Mouse (Mus musculus): ENCODE results near the gene Slc17a9. TPM values are rescaled to one million over a fixed set of nuclear protein-coding genes. Genes with fewer than 3 reads are reported as not detected.

Slc17a9 gene
- total and polyA plus RNA-seq, 2 experiments from 2014 or later, result 0.29 to 0.68 TPM

- H3K4me1 ChIP-seq (ENCODE audit: insufficient read depth, low read length), result peaks cover 5% of the 10 kb centered on the region; the same call in 1 of the 2 replicates
- H3K36me3 ChIP-seq (ENCODE audit: insufficient read depth, low read length), result peaks cover 32% of the 10 kb centered on the region
- no peak overlapping the region for H3K9ac ChIP-seq (replicated peaks; ENCODE audit: low read length)
- TF ChIP-seq CTCF (IDR thresholded peaks at IDR 0.05; ENCODE audit: low read depth), result no peak
- H3K27ac ChIP-seq, result peak overlapping the region; percentile 55; the same call in 1 of the 2 replicates
- WGBS, result 3% methylated on average over 1 of the region's 1 CpGs
- H3K4me3 ChIP-seq (ENCODE audit: low read length), result no peak overlapping the region
- DNase-seq (ENCODE audit: low spot score) (peak; percentile 69), ATAC-seq (peak; percentile 83)
- no peaks in the 10 kb centered on the region for H3K9me3 ChIP-seq (ENCODE audit: low read length)
- no peaks in the 10 kb centered on the region for H3K27me3 ChIP-seq (ENCODE audit: insufficient read depth, low read length)
- peak overlapping the region; percentile 10; the same call in 1 of the 2 replicates for H3K4me2 ChIP-seq (ENCODE audit: low read depth, low read length)
These were observed 32.4 kb upstream of the Slc17a9 start for GRCm38 (mm10) chr2:180692630-180693029.

GRCm38 (mm10) chr2:180695176-180695575, 29.9 kb upstream of the Slc17a9 start:
- H3K36me3 ChIP-seq (ENCODE audit: insufficient read depth, low read length), result peaks cover 6% of the 10 kb centered on the region; the same call in 1 of the 2 replicates
- WGBS, result 32% methylated on average over 2 of the region's 2 CpGs
- H3K9me3 ChIP-seq (ENCODE audit: low read length), result no peaks in the 10 kb centered on the region
- no peak overlapping the region for H3K9ac ChIP-seq (replicated peaks; ENCODE audit: low read length)
- TF ChIP-seq CTCF (IDR thresholded peaks at IDR 0.05; ENCODE audit: low read depth), result no peak
- no peak overlapping the region for H3K4me2 ChIP-seq (ENCODE audit: low read depth, low read length)
- no peak overlapping the region for H3K4me3 ChIP-seq (ENCODE audit: low read length)
- peaks cover 9% of the 10 kb centered on the region for H3K4me1 ChIP-seq (ENCODE audit: insufficient read depth, low read length)
- no peak overlapping the region for H3K27ac ChIP-seq
- ATAC-seq (no peak), DNase-seq (ENCODE audit: low spot score) (no peak)
- H3K27me3 ChIP-seq (ENCODE audit: insufficient read depth, low read length), result no peaks in the 10 kb centered on the region

- DNase-seq (ENCODE audit: low spot score), result no peak
- Histone ChIP-seq H3K4me1 (ENCODE audit: insufficient read depth, low read length) (peaks cover 14% of the 10 kb centered on the region), H3K4me2 (ENCODE audit: low read depth, low read length) (peak overlapping the region; percentile 98), H3K9me3 (ENCODE audit: low read length) (no peaks in the 10 kb centered on the region), H3K4me3 (ENCODE audit: low read length) (peak overlapping the region; percentile 92), H3K27ac (0 out of 2 replicates have a peak overlapping the region, but pooled peaks have one; percentile 99), H3K9ac (replicated peaks; ENCODE audit: low read length) (peak overlapping the region; percentile 99; the same call in 1 of the 2 replicates), H3K36me3 (ENCODE audit: insufficient read depth, low read length) (no peaks in the 10 kb centered on the region), H3K27me3 (ENCODE audit: insufficient read depth, low read length) (no peaks in the 10 kb centered on the region)
- no peak for ATAC-seq
- no peak for TF ChIP-seq CTCF (IDR thresholded peaks at IDR 0.05; ENCODE audit: low read depth)
- 75% methylated on average over 5 of the region's 5 CpGs for WGBS
These were observed 24.6 kb upstream of the Slc17a9 start for GRCm38 (mm10) chr2:180700457-180700856.

GRCm38 (mm10) chr2:180701053-180701766, 23.9 kb upstream of the Slc17a9 start:
- H3K27me3 ChIP-seq (ENCODE audit: insufficient read depth, low read length), result no peaks in the 10 kb centered on the region
- TF ChIP-seq CTCF (IDR thresholded peaks at IDR 0.05; ENCODE audit: low read depth), result no peak
- ATAC-seq (peak; percentile 7), DNase-seq (ENCODE audit: low spot score) (no peak)
- peaks cover 14% of the 10 kb centered on the region for H3K4me1 ChIP-seq (ENCODE audit: insufficient read depth, low read length)
- 6% methylated on average over 26 of the region's 26 CpGs for WGBS
- peak overlapping the region; percentile 99 for H3K27ac ChIP-seq
- peak overlapping the region; percentile 99 for H3K9ac ChIP-seq (replicated peaks; ENCODE audit: low read length)
- peak overlapping the region; percentile 92 for H3K4me3 ChIP-seq (ENCODE audit: low read length)
- no peaks in the 10 kb centered on the region for H3K36me3 ChIP-seq (ENCODE audit: insufficient read depth, low read length)
- no peaks in the 10 kb centered on the region for H3K9me3 ChIP-seq (ENCODE audit: low read length)
- peak overlapping the region; percentile 98 for H3K4me2 ChIP-seq (ENCODE audit: low read depth, low read length)

GRCm38 (mm10) chr2:180701767-180702621, 23.1 kb upstream of the Slc17a9 start:
- peak overlapping the region; percentile 98 for H3K4me2 ChIP-seq (ENCODE audit: low read depth, low read length)
- DNase-seq (ENCODE audit: low spot score) (peak; percentile 96), ATAC-seq (peak; percentile 96)
- no peaks in the 10 kb centered on the region for H3K9me3 ChIP-seq (ENCODE audit: low read length)
- peak overlapping the region; percentile 99 for H3K9ac ChIP-seq (replicated peaks; ENCODE audit: low read length)
- no peaks in the 10 kb centered on the region for H3K27me3 ChIP-seq (ENCODE audit: insufficient read depth, low read length)
- H3K4me3 ChIP-seq (ENCODE audit: low read length), result peak overlapping the region; percentile 92
- peak overlapping the region; percentile 99 for H3K27ac ChIP-seq
- H3K4me1 ChIP-seq (ENCODE audit: insufficient read depth, low read length), result peaks cover 14% of the 10 kb centered on the region
- 2% methylated on average over 66 of the region's 66 CpGs for WGBS
- peak; percentile 36 for TF ChIP-seq CTCF (IDR thresholded peaks at IDR 0.05; ENCODE audit: low read depth)
- no peaks in the 10 kb centered on the region for H3K36me3 ChIP-seq (ENCODE audit: insufficient read depth, low read length)

- DNase-seq (ENCODE audit: low spot score), result no peak
- peak overlapping the region; percentile 99; the same call in 1 of the 2 replicates for H3K9ac ChIP-seq (replicated peaks; ENCODE audit: low read length)
- 39% methylated on average over 4 of the region's 4 CpGs for WGBS
- no peaks in the 10 kb centered on the region for H3K27me3 ChIP-seq (ENCODE audit: insufficient read depth, low read length)
- ATAC-seq, result no peak
- peak; percentile 18; the same call in 1 of the 2 replicates for TF ChIP-seq CTCF (IDR thresholded peaks at IDR 0.05; ENCODE audit: low read depth)
- peak overlapping the region; percentile 99 for H3K27ac ChIP-seq
- peak overlapping the region; percentile 92 for H3K4me3 ChIP-seq (ENCODE audit: low read length)
- H3K36me3 ChIP-seq (ENCODE audit: insufficient read depth, low read length), result no peaks in the 10 kb centered on the region
- H3K4me1 ChIP-seq (ENCODE audit: insufficient read depth, low read length), result peaks cover 14% of the 10 kb centered on the region
- H3K9me3 ChIP-seq (ENCODE audit: low read length), result no peaks in the 10 kb centered on the region
- H3K4me2 ChIP-seq (ENCODE audit: low read depth, low read length), result peak overlapping the region; percentile 98
These were observed 22.3 kb upstream of the Slc17a9 start for GRCm38 (mm10) chr2:180702701-180703149.
